Mouse (Mus musculus): ENCODE results near the gene Stam2. TPM values are rescaled to one million over a fixed set of nuclear protein-coding genes. Genes with fewer than 3 reads are reported as not detected.

The Stam2 gene
- 34.5 and 38.4 TPM in 2 replicates for polyA plus RNA-seq (2015; fragmentation: Nextera tagmentation; extraction: Ambion mirVana)

DNA sequence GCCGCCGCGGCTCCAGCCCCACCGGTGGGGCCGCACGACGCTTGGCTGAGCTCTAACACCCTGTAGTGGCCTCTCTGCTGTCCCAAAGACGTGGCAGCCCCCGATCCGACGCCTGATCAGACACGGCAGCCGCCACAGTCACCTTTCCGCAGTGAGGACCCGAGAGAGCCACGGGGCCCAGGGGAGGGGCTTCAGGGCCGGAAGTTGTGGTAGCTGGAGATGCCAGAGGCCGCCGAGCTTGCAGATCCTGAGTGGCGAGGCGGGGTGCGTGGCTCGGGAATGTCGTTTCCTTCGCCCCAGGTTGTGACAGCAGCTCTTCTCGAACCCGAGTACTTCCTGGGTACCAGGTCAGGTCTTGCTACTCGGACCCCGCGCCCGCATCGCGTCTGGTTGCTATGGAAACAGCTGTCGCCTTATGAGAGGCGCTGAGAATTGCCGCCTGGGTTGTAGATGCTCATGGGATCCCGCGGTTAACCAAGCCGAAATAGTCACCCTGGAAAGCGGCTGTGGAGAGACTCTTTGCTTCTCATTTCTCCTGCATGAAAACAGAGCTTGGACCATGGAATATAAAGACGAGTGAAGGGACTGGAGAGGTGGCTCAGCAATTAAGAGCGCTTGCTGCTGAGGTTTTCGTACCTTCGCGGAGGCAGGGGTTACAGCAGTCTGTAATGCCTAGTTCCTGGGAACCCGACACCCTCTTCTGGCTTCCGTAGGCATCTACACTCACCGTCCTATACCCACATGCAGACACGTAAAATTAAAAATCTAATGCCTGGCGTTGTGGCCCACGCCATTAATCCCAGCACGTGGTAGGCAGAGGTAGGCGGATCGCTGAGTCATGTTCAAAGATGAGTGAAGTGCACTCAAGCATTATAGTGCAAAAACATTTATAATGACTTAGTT is at the start of gene Stam2:
Gene Stam2 (minus strand): TSS at position 26 of the 903 bp plus-strand sequence.
- Histone ChIP-seq H3K9me3 (no peaks in the 10 kb centered on the region), H3K9ac (peak within 1 kb of the TSS; percentile 79), H3K4me3 (peak within 1 kb of the TSS; percentile 78), H3K27me3 (no peaks in the 10 kb centered on the region), H3K36me3 (0 out of 2 replicates have a peak, but pooled peaks cover 4% of the 10 kb centered on the region), H3K4me2 (peak within 1 kb of the TSS; percentile 58), H3K4me1 (replicated peaks) (peaks cover 18% of the 10 kb centered on the region), H3K27ac (replicated peaks) (peak within 1 kb of the TSS; percentile 93)
- WGBS, result 8% methylated on average over 54 of the region's 54 CpGs
- peak; percentile 96 for ATAC-seq (ENCODE audit: low read depth)

DNA sequence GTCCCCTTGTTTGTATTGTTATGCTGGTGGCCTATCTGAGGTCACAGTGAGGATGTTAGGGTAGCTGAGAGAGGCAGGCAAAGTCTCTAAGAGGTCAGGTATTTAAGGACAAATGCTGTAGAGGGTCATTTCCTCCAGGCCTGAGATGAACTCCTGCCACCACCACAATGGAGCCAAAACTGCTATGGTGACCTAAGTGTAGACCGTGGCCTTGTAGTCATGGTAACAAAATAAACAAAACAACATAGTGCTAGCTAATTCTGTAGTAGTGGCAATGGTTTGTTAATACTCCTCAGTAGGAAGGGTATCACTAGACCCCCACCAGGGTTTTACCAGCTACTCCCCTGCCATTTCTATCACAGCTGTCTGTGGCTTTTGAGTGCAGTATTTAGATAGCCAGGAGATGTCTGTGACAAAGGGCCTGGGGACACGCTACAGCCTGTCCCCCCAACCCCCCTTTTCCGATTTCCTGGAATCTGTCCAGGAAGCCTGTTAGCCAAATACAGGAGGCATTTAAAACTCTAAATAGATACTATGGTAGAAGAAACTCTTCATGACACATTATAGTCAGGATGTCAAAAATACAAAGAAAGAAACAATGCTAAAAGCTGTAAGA is 43.1 kb upstream of the Stam2 start:
- no peak overlapping the region for H3K9ac ChIP-seq
- no peak overlapping the region for H3K4me3 ChIP-seq
- H3K4me1 ChIP-seq (replicated peaks), result 0 out of 2 replicates have a peak, but pooled peaks cover 4% of the 10 kb centered on the region
- H3K36me3 ChIP-seq, result no peaks in the 10 kb centered on the region
- no peaks in the 10 kb centered on the region for H3K9me3 ChIP-seq
- WGBS, result 55% methylated on average over 3 of the region's 3 CpGs
- ATAC-seq (ENCODE audit: low read depth), result no peak
- no peak overlapping the region for H3K4me2 ChIP-seq
- no peaks in the 10 kb centered on the region for H3K27me3 ChIP-seq
- no peak overlapping the region for H3K27ac ChIP-seq (replicated peaks)

DNA sequence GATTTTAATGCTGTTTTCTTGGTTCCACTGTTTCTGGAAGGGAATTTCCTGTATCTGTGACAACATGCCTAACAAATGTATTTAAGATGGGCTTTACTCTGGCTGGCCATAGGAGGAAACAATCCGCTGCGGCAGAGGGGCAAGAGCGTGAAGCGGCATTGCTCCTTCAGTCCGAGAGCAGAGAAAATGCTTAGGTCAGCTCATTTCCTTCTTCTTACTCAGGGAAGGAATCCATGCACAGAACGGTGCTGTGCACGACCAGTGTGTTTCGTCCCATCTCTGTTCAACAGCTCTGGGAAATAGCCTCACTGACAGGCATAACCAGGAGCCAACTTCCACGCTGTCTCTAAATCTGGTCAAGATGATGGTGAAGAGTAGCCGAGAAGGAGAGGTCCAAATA is 37.9 kb upstream of the Stam2 start:
- ATAC-seq (ENCODE audit: low read depth), result no peak
- WGBS, result 87% methylated on average over 10 of the region's 10 CpGs
- no peaks in the 10 kb centered on the region for H3K27me3 ChIP-seq
- H3K9me3 ChIP-seq, result no peaks in the 10 kb centered on the region
- no peak overlapping the region for H3K4me2 ChIP-seq
- H3K4me3 ChIP-seq, result no peak overlapping the region
- no peak overlapping the region for H3K27ac ChIP-seq (replicated peaks)
- no peaks in the 10 kb centered on the region for H3K36me3 ChIP-seq
- H3K4me1 ChIP-seq (replicated peaks), result 0 out of 2 replicates have a peak, but pooled peaks cover under 1% of the 10 kb centered on the region
- no peak overlapping the region for H3K9ac ChIP-seq

DNA sequence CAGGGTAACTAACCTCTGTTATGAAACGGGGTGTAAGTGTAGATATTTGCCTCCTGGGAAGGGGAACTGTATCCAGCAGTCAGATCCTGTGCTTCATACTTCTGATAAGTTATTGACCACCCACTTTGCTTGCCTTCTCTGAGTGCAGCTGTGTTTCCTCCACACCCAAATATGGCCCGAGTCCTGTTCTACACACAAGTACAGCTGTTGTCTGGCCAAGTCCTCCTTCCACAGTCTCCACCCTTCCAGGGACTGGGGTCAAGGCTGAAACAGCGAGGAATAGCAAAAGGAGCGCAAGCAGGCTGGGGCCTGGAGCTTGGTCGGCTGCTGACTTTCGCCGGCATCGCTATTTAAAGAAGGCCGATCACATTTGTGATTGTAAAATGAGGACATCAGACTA is 37.3 kb upstream of the Stam2 start:
- ATAC-seq (ENCODE audit: low read depth), result no peak
- no peaks in the 10 kb centered on the region for H3K4me1 ChIP-seq (replicated peaks)
- H3K9ac ChIP-seq, result no peak overlapping the region
- no peak overlapping the region for H3K4me2 ChIP-seq
- no peak overlapping the region for H3K27ac ChIP-seq (replicated peaks)
- H3K4me3 ChIP-seq, result no peak overlapping the region
- H3K9me3 ChIP-seq, result no peaks in the 10 kb centered on the region
- H3K36me3 ChIP-seq, result no peaks in the 10 kb centered on the region
- H3K27me3 ChIP-seq, result no peaks in the 10 kb centered on the region
- WGBS, result 89% methylated on average over 9 of the region's 9 CpGs

DNA sequence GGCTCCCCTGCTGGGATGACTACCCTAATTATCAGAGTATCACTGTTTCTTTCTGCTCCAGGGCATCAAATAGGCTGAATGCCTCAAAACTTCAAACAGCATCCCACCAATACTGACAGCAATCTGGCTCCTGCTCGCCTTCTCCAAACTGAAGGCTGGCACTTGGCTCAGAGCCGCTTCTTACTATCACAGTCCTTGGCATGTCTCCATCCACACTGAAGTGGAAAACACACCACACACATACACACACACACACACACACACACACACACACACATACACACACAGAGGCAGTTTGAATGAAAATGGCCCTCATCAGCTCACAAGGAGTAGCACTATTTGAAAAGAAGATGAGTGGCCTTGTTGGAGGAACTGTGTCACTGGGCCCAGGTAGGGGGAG is 35.8 kb upstream of the Stam2 start:
- no peak for ATAC-seq (ENCODE audit: low read depth)

DNA sequence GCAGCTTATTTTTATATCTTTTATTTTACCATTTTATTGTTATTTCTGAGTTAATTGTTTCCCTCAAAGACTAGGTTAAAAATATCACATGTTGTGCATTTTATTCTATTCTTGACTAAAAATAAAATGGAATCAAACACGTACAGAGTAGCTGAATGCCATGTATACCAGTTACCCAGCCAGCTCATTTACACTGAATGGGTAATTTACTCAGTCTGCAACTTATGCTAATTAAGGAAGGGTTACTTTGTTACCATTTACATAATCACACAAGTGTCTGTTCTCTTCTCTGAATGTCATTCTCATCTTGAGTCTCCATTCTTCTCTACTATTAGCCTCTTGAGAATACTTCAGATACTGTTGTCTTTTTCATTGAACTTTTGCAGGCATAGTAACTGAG is 32.3 kb upstream of the Stam2 start:
- Histone ChIP-seq H3K27ac (replicated peaks) (no peak overlapping the region), H3K36me3 (no peaks in the 10 kb centered on the region), H3K27me3 (no peaks in the 10 kb centered on the region), H3K4me1 (replicated peaks) (no peaks in the 10 kb centered on the region), H3K9ac (no peak overlapping the region), H3K4me3 (no peak overlapping the region), H3K9me3 (no peaks in the 10 kb centered on the region), H3K4me2 (no peak overlapping the region)
- no peak for ATAC-seq (ENCODE audit: low read depth)
- WGBS, result 24% methylated on average over 1 of the region's 1 CpGs

More for the DNA sequence above, 35.8 kb upstream of the Stam2 start:
- Histone ChIP-seq H3K9ac (no peak overlapping the region), H3K27me3 (no peaks in the 10 kb centered on the region), H3K27ac (replicated peaks) (no peak overlapping the region), H3K4me3 (no peak overlapping the region), H3K9me3 (no peaks in the 10 kb centered on the region), H3K36me3 (no peaks in the 10 kb centered on the region), H3K4me2 (no peak overlapping the region), H3K4me1 (replicated peaks) (no peaks in the 10 kb centered on the region)
- WGBS, result 38% methylated on average over 2 of the region's 2 CpGs

DNA sequence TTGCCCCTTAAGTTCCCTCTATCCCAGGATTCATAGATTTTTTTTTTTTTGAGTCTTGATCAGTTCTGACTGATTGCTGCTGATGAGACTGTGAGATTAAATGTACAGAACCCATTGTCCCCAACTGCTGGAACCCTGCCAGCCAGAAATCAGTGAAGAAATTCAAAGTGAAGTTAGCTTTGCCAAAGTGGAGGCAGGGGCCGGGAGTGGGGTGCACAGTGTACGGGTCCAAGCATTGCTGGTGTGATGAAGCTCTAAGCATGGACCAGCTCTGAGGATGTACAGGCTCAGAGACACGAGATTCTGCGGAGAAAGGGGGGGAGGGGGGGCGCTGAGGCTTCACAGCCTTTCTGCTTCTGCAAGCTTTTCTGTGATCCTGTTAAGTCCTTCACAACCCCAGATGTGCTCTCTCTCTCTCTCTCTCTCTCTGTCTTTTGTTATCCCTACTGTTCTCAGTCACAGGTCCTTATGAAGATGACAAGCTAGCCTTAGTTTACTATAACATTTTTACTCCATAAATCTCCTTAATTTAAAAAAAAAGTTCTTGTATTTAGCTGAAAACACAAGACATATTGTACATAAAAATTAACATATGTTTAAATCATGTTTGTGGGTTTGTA is 30.8 kb upstream of the Stam2 start:
- Histone ChIP-seq H3K9ac (no peak overlapping the region), H3K4me2 (no peak overlapping the region), H3K4me1 (replicated peaks) (no peaks in the 10 kb centered on the region), H3K9me3 (no peaks in the 10 kb centered on the region), H3K4me3 (no peak overlapping the region), H3K27ac (replicated peaks) (no peak overlapping the region), H3K27me3 (no peaks in the 10 kb centered on the region), H3K36me3 (no peaks in the 10 kb centered on the region)
- no peak for ATAC-seq (ENCODE audit: low read depth)
- 36% methylated on average over 5 of the region's 5 CpGs for WGBS

DNA sequence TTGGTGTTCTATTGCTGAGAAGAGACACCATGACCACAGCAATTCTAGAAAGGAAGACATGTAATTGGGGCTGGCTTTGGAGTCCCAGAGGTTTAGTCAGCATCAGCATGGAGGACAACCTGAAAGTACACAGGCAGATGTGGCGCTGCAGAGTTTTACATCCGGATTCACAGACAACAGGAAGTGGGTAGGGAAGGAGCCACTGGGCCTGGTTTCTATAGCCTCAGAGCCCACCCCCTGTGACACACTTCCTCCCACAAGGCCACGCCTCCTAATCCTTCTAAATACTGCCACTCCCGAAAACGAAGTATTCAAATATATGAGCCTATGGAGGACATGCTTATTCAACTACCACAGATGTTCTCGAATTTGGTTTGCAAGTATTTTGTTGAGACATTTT is 23.0 kb upstream of the Stam2 start:
- Histone ChIP-seq H3K9ac (no peak overlapping the region), H3K27me3 (no peaks in the 10 kb centered on the region), H3K4me3 (no peak overlapping the region), H3K27ac (replicated peaks) (no peak overlapping the region), H3K4me1 (replicated peaks) (no peaks in the 10 kb centered on the region), H3K36me3 (no peaks in the 10 kb centered on the region), H3K9me3 (no peaks in the 10 kb centered on the region), H3K4me2 (no peak overlapping the region)
- 94% methylated on average over 6 of the region's 6 CpGs for WGBS
- ATAC-seq (ENCODE audit: low read depth), result no peak

DNA sequence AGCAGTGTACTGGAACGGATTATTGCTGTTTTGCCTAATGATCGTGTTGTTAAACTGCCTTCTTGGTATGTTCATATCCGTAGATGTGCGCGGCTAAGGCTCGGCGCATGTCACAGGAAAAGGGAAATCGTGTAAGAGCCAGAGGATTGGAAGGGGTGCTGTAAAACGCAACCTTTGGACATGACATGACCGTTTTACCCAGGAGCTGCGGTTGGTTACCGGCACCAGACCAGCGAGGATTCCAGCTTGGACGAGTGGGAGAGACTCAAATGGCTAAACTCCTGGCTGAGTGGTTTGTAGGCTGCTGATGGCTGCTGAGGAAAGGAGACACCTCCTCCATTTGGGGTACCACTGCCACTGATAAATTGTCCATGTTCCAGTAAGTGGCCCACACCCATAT is 21.8 kb upstream of the Stam2 start:
- Histone ChIP-seq H3K4me2 (no peak overlapping the region), H3K36me3 (no peaks in the 10 kb centered on the region), H3K4me1 (replicated peaks) (no peaks in the 10 kb centered on the region), H3K9me3 (no peaks in the 10 kb centered on the region), H3K27me3 (no peaks in the 10 kb centered on the region), H3K27ac (replicated peaks) (no peak overlapping the region), H3K9ac (no peak overlapping the region), H3K4me3 (no peak overlapping the region)
- no peak for ATAC-seq (ENCODE audit: low read depth)
- WGBS, result 78% methylated on average over 14 of the region's 14 CpGs

DNA sequence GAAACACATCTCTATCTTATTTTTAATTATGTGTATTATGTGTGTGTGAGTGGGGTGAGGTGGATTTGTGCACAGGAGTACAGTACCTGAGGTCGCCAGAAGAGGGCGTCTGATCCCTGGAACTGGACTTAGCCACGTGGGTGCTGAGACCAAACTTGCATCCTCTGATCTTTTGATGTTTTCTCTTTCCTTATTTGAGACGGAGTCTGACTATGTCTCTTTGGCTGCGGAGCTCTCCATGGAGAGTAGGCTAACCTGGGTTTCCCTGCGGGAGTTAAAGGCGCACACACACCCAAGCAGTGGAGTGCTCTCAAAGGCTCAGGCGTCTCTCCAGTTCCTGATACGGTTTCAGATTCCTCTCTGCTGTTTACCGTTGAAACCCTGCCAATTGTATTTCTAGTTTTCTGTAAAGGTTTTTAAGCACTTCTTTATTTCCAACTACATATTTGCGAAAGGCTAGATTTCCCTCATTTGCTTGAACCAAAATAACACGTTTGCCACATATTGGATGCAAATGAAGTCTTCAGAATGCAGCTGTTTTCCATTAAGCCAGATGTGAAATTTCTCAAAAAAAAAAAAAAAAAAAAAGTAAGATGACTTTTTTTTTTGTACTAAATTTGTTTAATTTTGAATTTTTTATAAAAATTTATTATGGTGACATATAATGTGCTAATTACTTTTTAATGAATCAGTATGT is 21.1 kb upstream of the Stam2 start:
- Histone ChIP-seq H3K9me3 (no peaks in the 10 kb centered on the region), H3K36me3 (no peaks in the 10 kb centered on the region), H3K4me1 (replicated peaks) (no peaks in the 10 kb centered on the region), H3K4me2 (peak overlapping the region; percentile 35), H3K9ac (no peak overlapping the region), H3K4me3 (0 out of 2 replicates have a peak overlapping the region, but pooled peaks have one; percentile 2), H3K27ac (replicated peaks) (no peak overlapping the region), H3K27me3 (no peaks in the 10 kb centered on the region)
- peak; percentile 76 for ATAC-seq (ENCODE audit: low read depth)
- WGBS, result 18% methylated on average over 12 of the region's 12 CpGs

DNA sequence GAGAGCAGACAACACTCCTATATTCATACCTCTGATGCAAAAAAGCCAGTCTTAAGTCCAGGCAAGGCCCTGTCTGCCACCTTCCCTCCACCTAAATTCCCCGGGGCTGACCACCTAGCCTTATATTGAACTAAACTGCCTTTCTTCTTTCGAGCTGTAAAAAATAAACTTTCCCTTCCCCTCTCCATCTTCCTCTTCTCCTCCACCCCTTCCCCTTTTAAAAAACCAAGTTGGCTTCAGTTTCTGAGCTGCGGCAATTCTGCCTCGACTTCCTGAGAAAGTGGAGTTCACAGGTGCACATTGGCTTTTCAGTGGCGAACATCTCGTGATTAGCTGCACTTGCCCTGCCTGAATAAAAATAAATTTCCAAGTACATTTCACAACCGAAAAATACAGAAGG is 20.4 kb upstream of the Stam2 start:
- Histone ChIP-seq H3K9ac (no peak overlapping the region), H3K4me2 (0 out of 2 replicates have a peak overlapping the region, but pooled peaks have one; percentile 35), H3K36me3 (no peaks in the 10 kb centered on the region), H3K4me1 (replicated peaks) (no peaks in the 10 kb centered on the region), H3K27ac (replicated peaks) (no peak overlapping the region), H3K4me3 (no peak overlapping the region), H3K9me3 (no peaks in the 10 kb centered on the region), H3K27me3 (no peaks in the 10 kb centered on the region)
- ATAC-seq (ENCODE audit: low read depth), result no peak
- 68% methylated on average over 7 of the region's 7 CpGs for WGBS

Measured in neural tube, embryonic 13.5 days (tissue).